Mouse (Mus musculus) ES-Bruce4 (cell line): Measurements from ENCODE around the gene Rasl12.

Experiments used
- CTCF ChIP-seq: IDR thresholded peaks from one replicate; pipeline ENCODE4 v1.8.1; 2011; ENCODE audit warnings: low read depth, low read length
- POLR2A ChIP-seq: IDR thresholded peaks from one replicate; pipeline ENCODE4 v1.8.1; 2011; ENCODE audit warnings: low read length; ENCODE audit not compliant: insufficient read depth

- TF ChIP-seq CTCF = no peak
- TF ChIP-seq POLR2A = no peak
Observed at GRCm38 (mm10) chr9:65464161-65464560, 65.9 kb downstream of the Rasl12 start.
